Mouse (Mus musculus) adrenal gland, adult 8-10 months (tissue): ENCODE measurements around the gene Meis2. TPM values are rescaled to one million over a fixed set of nuclear protein-coding genes. Genes with fewer than 3 reads are reported as not detected.

Source experiments
- DNase-seq: peaks from one replicate; pipeline ENCODE4 v3.0.0; 2022
- total RNA-seq, 4 experiments: library from RNA; stranded (reverse); gene quantifications; 2 replicates each; pipeline ENCODE4 v1.2.4; 2022

Meis2 gene
- total RNA-seq, 4 experiments from 2014 or later: 197 to 340 (median 252) TPM

DNA sequence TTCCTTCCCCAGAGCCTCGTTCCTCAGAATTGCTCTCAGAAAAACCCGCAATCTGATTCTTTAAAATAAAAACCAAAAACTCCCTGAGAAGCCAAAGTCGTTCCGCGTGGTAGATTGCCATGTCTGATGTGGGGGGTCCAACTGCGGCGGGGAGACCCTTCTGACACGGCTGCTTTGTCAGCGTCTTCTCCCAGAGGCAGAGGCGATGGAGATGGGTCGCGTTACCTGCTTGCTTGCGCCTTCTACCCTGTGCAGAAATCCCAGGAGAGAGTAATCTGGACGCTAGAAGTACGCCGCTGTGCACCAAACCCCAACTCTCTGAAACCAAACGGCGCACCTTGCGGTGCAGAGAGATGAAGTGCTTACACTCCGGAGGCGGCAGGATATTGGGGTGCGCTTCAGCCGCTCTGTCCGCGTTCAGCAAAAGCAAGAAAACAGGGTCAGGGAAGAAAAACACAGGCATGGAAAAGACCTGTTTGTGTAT is 210.8 kb downstream of the Meis2 start:
- no peak for DNase-seq

DNA sequence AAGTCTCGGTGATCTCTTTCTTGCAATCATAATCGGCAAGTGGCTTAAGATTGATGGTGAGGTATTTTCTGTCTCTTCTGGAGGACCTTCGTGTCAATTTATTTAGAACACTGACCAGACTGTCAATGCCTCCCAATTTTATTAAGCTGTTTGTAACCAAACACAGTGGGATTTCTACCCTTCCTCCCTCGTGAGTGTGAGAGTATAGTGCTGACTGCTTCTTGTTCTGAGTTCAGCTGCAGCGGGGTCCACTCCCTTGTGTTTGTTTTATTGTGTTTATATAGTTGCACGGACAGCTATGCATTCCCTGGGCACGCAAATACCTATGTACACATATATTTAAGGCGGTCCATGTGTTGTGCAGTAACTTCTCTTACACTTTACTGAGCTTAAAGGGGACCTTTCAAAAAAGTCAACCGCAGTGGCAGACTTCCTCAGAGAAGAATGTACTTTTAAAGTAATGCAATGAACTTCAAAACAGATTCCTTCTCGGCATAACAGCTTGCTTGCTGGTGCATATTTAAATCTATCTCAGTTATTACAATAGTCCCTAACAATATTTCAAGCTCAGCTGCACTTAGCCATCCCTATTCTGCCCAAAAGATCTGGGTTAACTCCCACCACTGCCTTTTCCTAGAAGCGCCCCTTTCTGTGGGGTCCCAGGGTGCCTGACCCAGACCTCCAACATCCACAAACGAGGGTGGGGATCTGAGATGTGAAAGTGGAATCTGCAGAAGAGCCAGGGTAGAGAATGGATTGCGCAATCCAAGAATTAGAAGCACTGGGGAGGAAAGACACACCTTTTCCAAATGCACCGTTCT is 211.4 kb downstream of the Meis2 start:
- DNase-seq: no peak

DNA sequence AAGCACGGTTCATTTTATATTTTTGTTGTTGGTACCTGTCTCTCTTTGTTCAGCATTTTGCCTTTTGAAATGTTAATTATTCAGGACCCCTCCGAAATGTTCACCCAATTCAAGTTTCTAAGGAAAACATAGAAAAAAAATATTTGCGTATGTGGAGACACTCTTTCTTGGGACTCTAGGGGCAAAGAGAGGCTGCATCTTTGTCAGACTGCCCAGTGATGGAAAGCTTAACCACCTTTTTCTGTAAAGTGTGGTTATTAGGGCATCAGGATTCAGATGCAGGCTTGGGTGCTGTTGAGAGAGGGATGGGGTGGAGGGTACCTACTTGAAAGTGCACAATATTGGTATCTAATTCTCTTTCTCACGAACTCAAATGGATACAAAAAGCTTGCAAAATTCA is 212.4 kb downstream of the Meis2 start:
- DNase-seq: no peak

DNA sequence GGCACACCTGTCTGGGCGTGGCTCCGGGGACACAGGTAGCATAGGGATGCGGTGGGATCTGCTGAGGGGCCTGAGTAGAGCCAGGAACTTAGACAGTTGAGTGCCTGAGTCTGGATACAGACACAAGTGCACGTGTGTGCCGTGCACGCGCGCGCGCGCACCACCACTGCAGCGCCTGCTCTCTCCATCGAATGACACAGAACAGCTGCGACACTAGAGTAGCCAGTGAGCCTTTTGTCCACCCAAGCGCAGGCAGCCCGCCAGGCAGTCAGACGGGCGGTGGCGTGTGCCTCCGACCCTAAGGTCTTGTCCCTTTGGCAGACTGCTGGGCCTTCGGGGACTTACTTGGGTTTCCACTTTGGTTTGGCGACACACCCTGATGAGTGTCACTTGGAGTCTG is 213.0 kb downstream of the Meis2 start:
- DNase-seq: peak; percentile 45

DNA sequence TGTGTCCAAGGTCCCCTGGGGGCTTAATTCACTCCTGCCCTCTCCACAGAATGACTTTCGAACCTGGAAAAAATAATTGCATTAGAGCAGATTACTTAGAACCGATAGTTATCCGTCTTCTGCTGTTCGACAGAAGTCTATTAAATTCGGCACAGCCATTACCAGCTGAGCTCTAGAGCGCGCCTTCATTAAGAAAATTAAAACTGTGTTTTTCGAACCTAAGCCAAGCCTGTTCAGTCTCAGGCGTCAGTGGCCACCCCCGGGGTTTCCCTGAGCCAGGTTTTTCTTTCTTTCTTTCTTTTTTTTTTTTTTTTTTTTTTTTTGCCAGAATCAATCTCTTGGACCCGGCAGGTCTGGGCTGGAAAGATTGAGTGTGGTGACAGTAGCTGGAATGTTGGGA is 213.5 kb downstream of the Meis2 start:
- DNase-seq: no peak

DNA sequence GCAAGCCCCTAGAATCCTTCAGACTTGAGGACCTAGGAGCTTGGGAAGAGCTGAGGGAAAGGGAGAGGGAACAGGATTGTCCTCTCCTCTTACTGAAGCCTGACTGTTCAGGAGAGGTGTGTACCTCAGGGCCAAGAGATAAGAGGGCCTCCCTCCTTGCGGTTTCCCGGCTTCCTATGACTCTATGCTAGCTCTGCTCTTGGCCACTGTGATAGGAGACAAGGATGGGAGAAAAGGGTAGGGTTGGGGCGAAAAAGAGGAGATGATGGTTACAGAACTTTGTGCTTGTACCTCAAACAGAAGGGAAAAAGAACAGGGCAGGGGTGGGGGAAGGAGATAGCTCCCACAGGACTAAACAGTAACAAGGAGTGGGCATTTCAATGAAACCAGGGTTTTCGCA is 214.7 kb downstream of the Meis2 start:
- DNase-seq: no peak

DNA sequence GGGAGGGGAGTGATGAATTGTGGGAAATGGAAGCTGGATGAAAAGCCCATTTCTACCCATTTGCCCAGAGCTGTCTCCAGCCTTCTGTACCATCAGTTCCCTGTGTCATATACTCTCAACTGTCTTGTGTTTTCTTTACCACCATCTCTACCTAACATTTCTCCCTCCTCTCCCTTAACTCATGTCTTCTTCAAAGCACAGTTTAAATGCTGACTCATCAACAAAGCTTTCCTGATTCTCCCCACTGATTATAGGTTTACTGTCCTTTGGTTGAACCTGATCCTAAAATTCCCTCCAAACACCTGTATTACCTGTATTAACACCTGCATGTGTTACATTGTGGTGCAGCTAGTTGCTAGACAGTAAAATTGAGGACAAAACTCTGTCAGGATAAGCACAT is 222.8 kb downstream of the Meis2 start:
- no peak for DNase-seq

DNA sequence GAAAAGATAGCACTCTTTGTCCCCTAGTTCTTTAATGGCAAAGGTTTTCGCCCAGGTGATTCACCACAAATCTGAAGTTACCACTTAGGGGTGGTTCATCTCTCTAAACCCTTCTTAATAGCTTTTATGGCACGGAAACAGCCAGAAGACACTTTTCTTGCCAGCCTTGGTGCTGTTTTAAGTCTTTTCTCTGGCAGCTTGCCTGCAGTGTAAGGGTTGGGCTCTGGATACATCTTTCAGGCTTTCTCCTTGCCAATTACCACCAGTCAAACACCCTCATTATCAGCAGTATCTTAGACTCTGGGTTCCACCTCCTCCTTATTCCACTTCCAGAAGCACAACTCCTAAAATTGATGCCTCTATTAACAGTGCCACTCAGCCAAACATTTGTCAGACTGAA is 229.6 kb downstream of the Meis2 start:
- DNase-seq: no peak

DNA sequence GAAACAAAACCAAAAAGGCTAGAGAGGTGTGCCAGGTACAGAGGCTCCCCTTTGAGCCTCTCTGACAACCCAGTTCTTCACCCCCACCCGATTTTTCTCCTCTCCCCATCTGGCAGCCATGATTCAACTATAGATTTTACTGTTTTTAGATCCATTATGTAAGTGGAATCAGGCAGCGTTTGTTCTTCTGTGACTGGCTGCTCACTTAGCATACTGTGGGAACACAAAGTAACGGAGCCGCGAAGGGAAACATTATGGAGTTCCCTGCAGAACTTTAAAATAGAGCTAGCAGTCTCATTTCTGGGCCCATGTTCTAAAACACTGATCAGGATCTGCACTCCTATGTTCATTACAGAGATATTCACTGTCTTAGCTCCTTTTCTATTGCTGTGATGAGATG is 243.3 kb downstream of the Meis2 start:
- DNase-seq: no peak

DNA sequence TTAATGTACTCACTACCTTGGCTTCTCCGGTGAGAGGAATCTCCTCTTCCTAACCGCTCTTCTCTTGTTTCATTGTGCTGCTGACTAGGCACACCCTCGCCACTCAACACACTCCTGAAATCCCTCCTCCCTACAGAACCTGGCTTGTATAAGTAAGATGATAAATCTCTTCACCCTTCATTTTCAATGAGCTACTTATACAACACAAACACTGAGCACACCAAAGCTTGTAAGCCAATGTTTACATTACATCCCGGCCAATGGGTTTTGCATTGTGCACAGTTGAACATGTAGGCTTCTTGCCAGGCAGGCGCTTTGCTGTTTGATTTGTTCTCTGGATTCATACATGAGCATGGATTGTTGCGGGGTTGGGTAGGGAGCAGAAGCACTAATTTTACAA is 247.7 kb downstream of the Meis2 start:
- no peak for DNase-seq

DNA sequence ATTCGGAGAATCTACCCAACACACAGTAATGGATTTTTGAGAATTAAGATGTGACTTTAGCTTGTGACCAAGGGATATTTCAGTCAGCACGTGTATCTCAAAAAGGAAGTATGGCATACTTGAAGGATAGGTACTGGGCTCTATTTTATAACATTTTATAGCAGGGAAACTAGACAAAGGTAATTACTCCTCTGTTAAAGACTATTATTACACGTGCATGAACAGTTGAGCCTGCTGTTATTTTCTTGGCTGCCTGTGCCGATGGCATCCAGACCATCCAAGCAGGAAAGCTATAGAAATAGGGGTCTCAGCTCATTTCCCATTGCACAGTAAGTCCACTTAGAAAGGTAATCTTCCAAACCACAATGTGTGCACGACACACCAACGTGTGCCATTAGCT is 251.9 kb downstream of the Meis2 start:
- DNase-seq: no peak

DNA sequence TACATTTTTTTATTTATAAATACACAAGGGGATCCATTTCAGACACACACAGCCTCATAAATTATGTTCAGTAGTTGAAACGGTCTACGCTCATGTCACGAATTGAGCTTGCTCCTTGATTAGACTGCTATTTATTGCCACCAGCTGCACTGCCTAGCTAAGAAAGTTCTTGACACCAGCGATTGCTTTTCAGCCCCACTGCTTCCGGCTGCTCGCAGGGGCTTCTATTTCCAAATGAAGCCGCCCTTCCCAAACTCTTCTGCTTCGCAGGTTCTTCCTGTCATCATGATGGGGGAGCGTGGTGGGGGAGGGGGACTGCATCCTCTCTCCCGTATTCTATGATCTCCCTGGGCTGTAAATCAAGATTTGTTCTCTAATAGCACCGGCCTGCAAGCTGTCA is 252.3 kb downstream of the Meis2 start:
- DNase-seq: no peak
